Mouse (Mus musculus) testis, adult 2 months (tissue): Measurements from ENCODE around the gene Map4k4. TPM values are rescaled to one million over a fixed set of nuclear protein-coding genes. Genes with fewer than 3 reads are reported as not detected.

Source experiments
- H3K27ac ChIP-seq: fragments of 200-500 bp; 2 replicates; pipeline ENCODE4 v1.5.1; 2012; ENCODE audit warnings: low read depth, low read length; ENCODE audit not compliant: control insufficient read depth, insufficient read depth
- H3K27me3 ChIP-seq: fragments of 200-500 bp; 2 replicates; pipeline ENCODE4 v1.6.1; 2012; ENCODE audit warnings: mild to moderate bottlenecking, low read length, moderate library complexity; ENCODE audit not compliant: control insufficient read depth, insufficient read depth
- H3K36me3 ChIP-seq: fragments of 200-500 bp; 2 replicates; pipeline ENCODE4 v1.6.1; 2012; ENCODE audit warnings: mild to moderate bottlenecking, low read length; ENCODE audit not compliant: control insufficient read depth, insufficient read depth
- H3K4me1 ChIP-seq: fragments of 200-500 bp; 2 replicates; pipeline ENCODE4 v1.6.1; 2012; ENCODE audit warnings: low read length; ENCODE audit not compliant: control insufficient read depth, insufficient read depth
- H3K4me3 ChIP-seq: fragments of 200-500 bp; 2 replicates; pipeline ENCODE4 v1.5.1; 2012; ENCODE audit warnings: low read depth, mild to moderate bottlenecking, low read length, moderate library complexity, mixed read lengths; ENCODE audit not compliant: control insufficient read depth
- CTCF ChIP-seq: fragments of 200-500 bp; IDR thresholded peaks from 2 replicates; pipeline ENCODE4 v1.5.1; 2012; ENCODE audit warnings: low read depth, mild to moderate bottlenecking, inconsistent platforms, low read length, moderate library complexity; ENCODE audit not compliant: control insufficient read depth, insufficient read depth, insufficient replicate concordance
- POLR2A ChIP-seq: fragments of 200-500 bp; IDR thresholded peaks from 2 replicates; pipeline ENCODE4 v1.6.1; 2012; ENCODE audit warnings: low read depth, mild to moderate bottlenecking, inconsistent platforms, low read length, moderate library complexity; ENCODE audit not compliant: control insufficient read depth
- polyA plus RNA-seq: library from polyadenylated mRNA; depleted of rRNA; stranded (reverse); fragments of >200 nt; gene quantifications from 2 replicates; pipeline ENCODE4 v1.2.3, GENCODE M21; 2012

Map4k4 gene
- polyA plus RNA-seq, 1 experiment = 25.6 TPM

DNA sequence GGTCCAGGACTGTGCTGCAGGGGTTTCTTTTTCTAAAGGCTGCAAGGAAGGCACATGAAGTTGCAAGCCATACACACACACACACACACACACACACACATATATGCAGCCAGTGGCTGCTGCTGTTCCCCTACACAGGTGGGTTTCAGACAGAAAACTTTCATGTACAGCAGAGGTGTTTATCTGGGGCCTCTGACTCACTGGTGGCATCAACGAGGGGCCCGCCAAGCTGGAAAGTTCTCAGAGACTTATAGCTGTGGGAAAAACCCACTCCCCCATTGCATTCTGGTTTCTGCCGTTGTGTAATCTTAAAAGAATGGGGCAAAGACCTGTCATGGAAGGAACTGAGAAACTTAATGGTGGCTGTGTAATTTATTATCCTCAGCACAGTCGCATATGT lies 132.6 kb downstream of the Map4k4 start:
- H3K4me3 ChIP-seq = no peak overlapping the region
- H3K36me3 ChIP-seq = no peaks in the 10 kb centered on the region
- H3K27ac ChIP-seq = no peak overlapping the region
- no peak for TF ChIP-seq POLR2A
- TF ChIP-seq CTCF = no peak
- H3K27me3 ChIP-seq = no peaks in the 10 kb centered on the region
- H3K4me1 ChIP-seq = no peaks in the 10 kb centered on the region

GRCm38 (mm10) chr1:40033743-40034420 lies 133.2 kb downstream of the Map4k4 start:
- TF ChIP-seq POLR2A (no peak), CTCF (no peak)
- Histone ChIP-seq H3K4me1 (no peaks in the 10 kb centered on the region), H3K27me3 (no peaks in the 10 kb centered on the region), H3K36me3 (no peaks in the 10 kb centered on the region), H3K27ac (no peak overlapping the region), H3K4me3 (no peak overlapping the region)

DNA sequence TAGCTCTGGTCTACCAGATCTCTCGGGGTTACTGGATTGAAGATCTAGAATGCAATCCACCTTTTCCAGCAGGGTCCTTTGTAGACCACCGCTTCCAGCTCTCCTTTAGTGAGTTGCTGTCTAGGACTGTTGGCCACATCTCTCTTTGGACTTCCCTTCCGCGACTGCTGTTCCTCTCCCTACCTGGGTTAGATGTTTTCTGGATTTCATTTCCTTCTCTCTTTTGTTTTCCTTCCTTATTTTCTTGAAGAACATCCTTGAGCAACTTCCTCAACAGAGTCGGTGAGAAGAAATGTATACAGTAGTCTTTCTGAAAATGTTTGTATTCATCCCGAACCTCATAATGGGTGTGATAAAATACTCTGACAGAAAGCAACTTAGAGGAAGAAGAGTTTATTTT lies 137.1 kb downstream of the Map4k4 start:
- no peaks in the 10 kb centered on the region for H3K4me1 ChIP-seq
- no peaks in the 10 kb centered on the region for H3K36me3 ChIP-seq
- H3K4me3 ChIP-seq = no peak overlapping the region
- no peak overlapping the region for H3K27ac ChIP-seq
- TF ChIP-seq POLR2A (no peak), CTCF (no peak)
- H3K27me3 ChIP-seq = no peaks in the 10 kb centered on the region

DNA sequence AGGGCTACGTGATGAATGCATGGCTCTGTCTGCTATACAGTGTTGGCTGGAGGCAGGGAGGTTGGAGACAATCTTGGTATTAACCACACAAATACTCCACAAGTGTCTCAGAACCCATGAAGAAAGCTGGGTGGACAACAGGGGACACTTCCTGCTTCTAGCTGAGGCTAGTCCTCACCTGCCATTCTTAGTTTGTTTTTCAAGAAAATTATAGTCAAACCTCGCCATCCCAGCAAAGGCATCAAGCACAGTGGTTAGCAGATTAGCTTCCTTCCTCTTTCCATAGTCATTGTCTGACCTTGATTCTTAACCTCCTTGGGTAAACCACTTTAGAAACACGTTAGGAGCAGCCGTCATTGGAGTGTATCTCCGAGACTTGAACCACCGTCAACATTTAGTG lies 145.0 kb downstream of the Map4k4 start:
- Histone ChIP-seq H3K36me3 (no peaks in the 10 kb centered on the region), H3K4me1 (no peaks in the 10 kb centered on the region), H3K4me3 (no peak overlapping the region), H3K27ac (no peak overlapping the region), H3K27me3 (no peaks in the 10 kb centered on the region)
- TF ChIP-seq CTCF (no peak), POLR2A (no peak)

DNA sequence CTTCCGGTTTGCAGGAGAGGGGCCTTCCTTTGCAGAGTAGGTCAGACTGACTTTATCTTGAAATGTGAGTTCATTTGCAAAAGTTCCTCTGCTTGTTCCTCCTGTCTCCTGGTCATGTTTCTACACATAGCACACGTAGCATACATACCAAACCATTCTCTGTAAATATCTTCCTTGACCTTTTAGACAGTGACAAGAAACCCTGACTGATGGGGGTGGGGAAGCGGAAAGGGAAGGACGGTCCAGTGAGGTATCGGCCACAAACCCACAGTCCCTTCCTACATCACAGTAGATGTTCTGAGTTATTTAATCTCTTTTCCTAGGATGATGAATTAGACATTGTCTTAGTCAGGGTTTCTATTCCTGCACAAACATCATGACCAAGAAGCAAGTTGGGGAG lies 145.9 kb downstream of the Map4k4 start:
- H3K36me3 ChIP-seq = no peaks in the 10 kb centered on the region
- H3K27ac ChIP-seq = no peak overlapping the region
- H3K4me3 ChIP-seq = no peak overlapping the region
- H3K4me1 ChIP-seq = no peaks in the 10 kb centered on the region
- TF ChIP-seq CTCF (no peak), POLR2A (no peak)
- no peaks in the 10 kb centered on the region for H3K27me3 ChIP-seq

DNA sequence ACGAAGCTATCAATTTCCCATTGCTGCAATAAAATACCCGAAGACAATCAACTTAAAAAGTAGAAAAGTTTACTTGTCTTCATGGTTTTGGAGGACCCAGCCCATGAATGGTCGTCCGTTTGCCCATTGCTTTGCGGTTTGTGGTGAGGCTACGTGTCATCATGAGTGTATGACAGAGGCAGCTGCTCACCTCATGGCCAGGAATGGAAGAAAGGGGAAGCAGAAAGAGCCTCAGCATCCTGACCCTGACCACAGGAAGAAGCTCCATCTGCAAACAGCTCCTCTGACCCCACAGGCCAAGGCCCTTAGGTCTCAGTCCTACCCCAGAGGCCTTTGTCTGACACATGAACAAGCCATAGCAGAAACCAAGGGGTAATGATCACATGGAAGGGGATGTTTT lies 150.4 kb downstream of the Map4k4 start:
- no peaks in the 10 kb centered on the region for H3K27me3 ChIP-seq
- no peaks in the 10 kb centered on the region for H3K36me3 ChIP-seq
- H3K4me1 ChIP-seq = no peaks in the 10 kb centered on the region
- no peak overlapping the region for H3K27ac ChIP-seq
- TF ChIP-seq POLR2A = no peak
- no peak for TF ChIP-seq CTCF
- no peak overlapping the region for H3K4me3 ChIP-seq

GRCm38 (mm10) chr1:40052156-40052555 lies 151.4 kb downstream of the Map4k4 start:
- H3K36me3 ChIP-seq = no peaks in the 10 kb centered on the region
- 0 out of 2 replicates have a peak overlapping the region, but pooled peaks have one; percentile 11 for H3K4me3 ChIP-seq
- TF ChIP-seq POLR2A (no peak), CTCF (no peak)
- H3K27ac ChIP-seq = no peak overlapping the region
- no peaks in the 10 kb centered on the region for H3K27me3 ChIP-seq
- H3K4me1 ChIP-seq = no peaks in the 10 kb centered on the region
